Mouse (Mus musculus): ENCODE data around the gene Aip.

Gene Aip

GRCm38 (mm10) chr19:4152445-4153231, 27.0 kb upstream of the Aip start:
- DNase-seq (ENCODE audit: low read depth, low spot score) = no peak

- DNase-seq (ENCODE audit: low read depth, low spot score) = no peak
These were observed 26.2 kb upstream of the Aip start for GRCm38 (mm10) chr19:4151898-4152297.

GRCm38 (mm10) chr19:4151488-4151860, 25.8 kb upstream of the Aip start:
- no peak for DNase-seq (ENCODE audit: low read depth, low spot score)

GRCm38 (mm10) chr19:4150567-4151487, 25.2 kb upstream of the Aip start:
- no peak for DNase-seq (ENCODE audit: low read depth, low spot score)

GRCm38 (mm10) chr19:4149764-4150461, 24.3 kb upstream of the Aip start:
- no peak for DNase-seq (ENCODE audit: low read depth, low spot score)

GRCm38 (mm10) chr19:4149283-4149682, 23.6 kb upstream of the Aip start:
- DNase-seq (ENCODE audit: low read depth, low spot score) = no peak

- no peak for DNase-seq (ENCODE audit: low read depth, low spot score)
These were observed 23.2 kb upstream of the Aip start for GRCm38 (mm10) chr19:4148819-4149218.

- peak; percentile 86 for DNase-seq (ENCODE audit: low read depth, low spot score)
These were observed 22.8 kb upstream of the Aip start, which contains the start of gene Coro1b for GRCm38 (mm10) chr19:4148491-4148806. Gene Coro1b (plus strand): TSS chr19:4148619.

- DNase-seq (ENCODE audit: low read depth, low spot score) = no peak
These were observed 22.3 kb upstream of the Aip start for GRCm38 (mm10) chr19:4147782-4148490.

- DNase-seq (ENCODE audit: low read depth, low spot score) = no peak
These were observed 21.4 kb upstream of the Aip start for GRCm38 (mm10) chr19:4147022-4147405.

GRCm38 (mm10) chr19:4146366-4147021, 20.8 kb upstream of the Aip start:
- DNase-seq (ENCODE audit: low read depth, low spot score) = no peak

- no peak for DNase-seq (ENCODE audit: low read depth, low spot score)
These were observed 20.3 kb upstream of the Aip start for GRCm38 (mm10) chr19:4145936-4146335.

GRCm38 (mm10) chr19:4144550-4145498, 19.2 kb upstream of the Aip start:
- DNase-seq (ENCODE audit: low read depth, low spot score) = no peak

- no peak for DNase-seq (ENCODE audit: low read depth, low spot score)
These were observed 18.2 kb upstream of the Aip start, which contains the start of gene Cabp4 for GRCm38 (mm10) chr19:4143759-4144268. Gene Cabp4 (minus strand): TSS chr19:4144033.

- no peak for DNase-seq (ENCODE audit: low read depth, low spot score)
These were observed 16.9 kb upstream of the Aip start for GRCm38 (mm10) chr19:4142416-4143173.

GRCm38 (mm10) chr19:4140147-4140546, 14.5 kb upstream of the Aip start:
- no peak for DNase-seq (ENCODE audit: low read depth, low spot score)

GRCm38 (mm10) chr19:4139446-4139845, 13.8 kb upstream of the Aip start, which contains the start of gene Gpr152:
Gene Gpr152 (plus strand): TSS chr19:4139787.
- peak; percentile 58 for DNase-seq (ENCODE audit: low read depth, low spot score)

- no peak for DNase-seq (ENCODE audit: low read depth, low spot score)
These were observed 12.3 kb upstream of the Aip start for GRCm38 (mm10) chr19:4137913-4138312.

GRCm38 (mm10) chr19:4136463-4136862, 10.8 kb upstream of the Aip start:
- no peak for DNase-seq (ENCODE audit: low read depth, low spot score)
